ENCODE assay signal across 12 mouse cellular contexts in genomic region chr7:45635711-45636688, GRCm38 (mm10). TPM values are rescaled to one million over a fixed set of nuclear protein-coding genes. Genes with fewer than 3 reads are reported as not detected.
A peak's percentile ranks its signal among the peaks of the same experiment; 100 is the strongest.
DNase-seq lines count a peak whose midpoint lies in the region; ATAC-seq and TF ChIP-seq lines count a peak whose summit lies in the region.
"Had no signal": no experiment of that assay in that cellular context is flagged by ENCODE, and none has a peak within 500 bp of the region (broad histone marks: within the 10 kb centered on the region; RNA-seq: fewer than 3 reads in every experiment).

No protein-coding gene starts in this region.

- TF ChIP-seq CTCF in gastrocnemius, adult 2 months (IDR thresholded peaks at IDR 0.05): no peak

- peak overlapping the region; percentile 59 for H3K27ac ChIP-seq in gastrocnemius, adult 2 months
- peak overlapping the region; percentile 75 for H3K27ac ChIP-seq in heart, embryonic 15.5 days
- peak overlapping the region; percentile 36 for H3K27ac ChIP-seq in liver, embryonic 13.5 days

- intact Hi-C loops in gastrocnemius, adult 2 months (cut with DNase I): no loop called here

- peak; percentile 32 for ATAC-seq in heart, embryonic 15.5 days (replicated peaks; ENCODE audit: insufficient number of reproducible peaks, insufficient read depth, low FRiP score, low read depth)
- ATAC-seq in liver, embryonic 13.5 days (ENCODE audit: low read depth): no peak
- ATAC-seq: hindbrain, embryonic 16.5 days had no signal

- H3K9me3 ChIP-seq in heart, embryonic 15.5 days (replicated peaks): no peaks in the 10 kb centered on the region
- H3K9me3 ChIP-seq in liver, embryonic 13.5 days (replicated peaks): no peaks in the 10 kb centered on the region
- H3K9me3 ChIP-seq: embryonic facial prominence, embryonic 15.5 days had no signal

- no peak overlapping the region for H3K9ac ChIP-seq in heart, embryonic 15.5 days
- H3K9ac ChIP-seq in liver, embryonic 13.5 days: no peak overlapping the region
- H3K9ac ChIP-seq: embryonic facial prominence, embryonic 15.5 days had no signal

- H3K36me3 ChIP-seq in heart, embryonic 15.5 days: peaks cover 8% of the 10 kb centered on the region
- H3K36me3 ChIP-seq in liver, embryonic 13.5 days: no peaks in the 10 kb centered on the region

- no peak overlapping the region; the same call in 1 of the 2 replicates for H3K4me3 ChIP-seq in gastrocnemius, adult 2 months
- no peak overlapping the region for H3K4me3 ChIP-seq in heart, embryonic 15.5 days
- no peak overlapping the region for H3K4me3 ChIP-seq in liver, embryonic 13.5 days (replicated peaks)
- H3K4me3 ChIP-seq: embryonic facial prominence, embryonic 15.5 days had no signal

- 58% methylated on average over 15 of the region's 15 CpGs for WGBS in heart, embryonic 15.5 days
- 51% methylated on average over 15 of the region's 15 CpGs for WGBS in liver, embryonic 13.5 days (ENCODE audit: insufficient replicate concordance)

- peaks cover 60% of the 10 kb centered on the region for H3K4me1 ChIP-seq in heart, embryonic 15.5 days (replicated peaks)
- H3K4me1 ChIP-seq in liver, embryonic 13.5 days (replicated peaks): peaks cover 13% of the 10 kb centered on the region

- 0 out of 2 replicates have a peak, but pooled peaks cover 4% of the 10 kb centered on the region for H3K27me3 ChIP-seq in heart, embryonic 15.5 days
- H3K27me3 ChIP-seq in liver, embryonic 13.5 days: peaks cover 16% of the 10 kb centered on the region; the same call in 1 of the 2 replicates
- H3K27me3 ChIP-seq: embryonic facial prominence, embryonic 15.5 days had no signal

- DNase-seq in gastrocnemius, adult 2 months: no peak
- DNase-seq in gastrocnemius, postnatal 4 days (ENCODE audit: low spot score in 2 of 2): no peak
- peak; percentile 52 for DNase-seq in R1 (ENCODE audit: low read depth, low spot score)
- no peak for DNase-seq in liver, embryonic 13.5 days
- DNase-seq in spleen, postnatal 10 days (ENCODE audit: low spot score in 2 of 2): no peak
- no peak for DNase-seq in gastrocnemius, postnatal 10 days
- no peak for DNase-seq in right cerebral cortex, adult 2 months (ENCODE audit: low spot score in 2 of 2)

- H3K4me2 ChIP-seq in heart, embryonic 15.5 days: no peak overlapping the region
- no peak overlapping the region for H3K4me2 ChIP-seq in liver, embryonic 13.5 days
- H3K4me2 ChIP-seq: embryonic facial prominence, embryonic 15.5 days had no signal

RNA-seq across cellular contexts. Expression of gene Mamstr, which starts 3.8 kb away (rescaled TPM):
- total RNA-seq in gastrocnemius, adult 2 months (2021): 10 to 100 TPM; 18.7 to 44.9 TPM
- total RNA-seq in gastrocnemius, postnatal 4 days (2021): 100 to 1,000 TPM; 170 to 187 TPM
- polyA plus RNA-seq in heart, embryonic 15.5 days (2015; fragmentation: Nextera tagmentation; extraction: Ambion mirVana): 7.3 and 7.4 TPM in 2 replicates
- polyA plus RNA-seq in liver, embryonic 13.5 days (2015; fragmentation: Nextera tagmentation; extraction: Ambion mirVana): 0.46 and 0.51 TPM in 2 replicates
- total RNA-seq in gastrocnemius, postnatal 10 days (2021): 100 to 1,000 TPM; 105 to 131 TPM
- total RNA-seq: megakaryocyte, adult 5-6 weeks had no signal

RNA-seq across cellular contexts. Expression of gene Rasip1, which starts 8.7 kb away (rescaled TPM):
- 1 to 10 TPM; 5.7 to 8.0 TPM for total RNA-seq in gastrocnemius, adult 2 months (2021)
- total RNA-seq in gastrocnemius, postnatal 4 days (2021): 10 to 100 TPM; 23.0 to 25.6 TPM
- polyA plus RNA-seq in heart, embryonic 15.5 days (2015; fragmentation: Nextera tagmentation; extraction: Ambion mirVana): 19.6 and 23.4 TPM in 2 replicates
- 2.4 and 2.5 TPM in 2 replicates for polyA plus RNA-seq in liver, embryonic 13.5 days (2015; fragmentation: Nextera tagmentation; extraction: Ambion mirVana)
- 10 to 100 TPM; 17.2 to 19.7 TPM for total RNA-seq in gastrocnemius, postnatal 10 days (2021)

RNA-seq across cellular contexts. Expression of gene Izumo1, which starts 14.4 kb away (rescaled TPM):
- under 1 TPM in 1 of 2 experiments, not detected in 1; 0.20 TPM for total RNA-seq in gastrocnemius, adult 2 months (2021)
- total RNA-seq in gastrocnemius, postnatal 4 days (2021): under 1 TPM; 0.34 to 0.36 TPM
- 0.33 and 0.35 TPM in 2 replicates for polyA plus RNA-seq in heart, embryonic 15.5 days (2015; fragmentation: Nextera tagmentation; extraction: Ambion mirVana)
- polyA plus RNA-seq in liver, embryonic 13.5 days (2015; fragmentation: Nextera tagmentation; extraction: Ambion mirVana): 0.10 TPM in 1 of 2 replicates, not detected in the other
- total RNA-seq in gastrocnemius, postnatal 10 days (2021): under 1 TPM in 1 of 2 experiments, not detected in 1; 0.38 TPM
- polyA plus RNA-seq: hindbrain, embryonic 16.5 days had no signal

RNA-seq across cellular contexts. Expression of gene Fut1, which starts 18.9 kb away (rescaled TPM):
- not detected for total RNA-seq in gastrocnemius, adult 2 months (2021)
- total RNA-seq in gastrocnemius, postnatal 4 days (2021): not detected
- polyA plus RNA-seq in heart, embryonic 15.5 days (2015; fragmentation: Nextera tagmentation; extraction: Ambion mirVana): 0.15 and 0.66 TPM in 2 replicates
- polyA plus RNA-seq in liver, embryonic 13.5 days (2015; fragmentation: Nextera tagmentation; extraction: Ambion mirVana): not detected in 2 replicates
- not detected for total RNA-seq in gastrocnemius, postnatal 10 days (2021)
- total RNA-seq: megakaryocyte, adult 5-6 weeks had no signal
- polyA plus RNA-seq: hindbrain, embryonic 16.5 days had no signal

RNA-seq across cellular contexts. Expression of gene Fgf21, which starts 20.7 kb away (rescaled TPM):
- total RNA-seq in gastrocnemius, adult 2 months (2021): not detected
- not detected for total RNA-seq in gastrocnemius, postnatal 4 days (2021)
- 0.13 and 1.2 TPM in 2 replicates for polyA plus RNA-seq in heart, embryonic 15.5 days (2015; fragmentation: Nextera tagmentation; extraction: Ambion mirVana)
- polyA plus RNA-seq in liver, embryonic 13.5 days (2015; fragmentation: Nextera tagmentation; extraction: Ambion mirVana): not detected in 2 replicates
- not detected for total RNA-seq in gastrocnemius, postnatal 10 days (2021)
- total RNA-seq: megakaryocyte, adult 5-6 weeks had no signal
- polyA plus RNA-seq: brain, embryonic 14.5 days; hindbrain, embryonic 16.5 days had no signal
